Mouse (Mus musculus) brain, embryonic 14.5 days (tissue): ENCODE data around the gene 1810046K07Rik. TPM values are rescaled to one million over a fixed set of nuclear protein-coding genes. Genes with fewer than 3 reads are reported as not detected.

Experiments used
- DNase-seq: peaks from one replicate; pipeline ENCODE4 v3.0.0-alpha.2; 2011; ENCODE audit warnings: low read depth
- CTCF ChIP-seq: fragments of 200-500 bp; IDR thresholded peaks from 2 replicates; pipeline ENCODE4 v1.5.1; 2012; ENCODE audit warnings: inconsistent platforms, mild to moderate bottlenecking, moderate library complexity, borderline replicate concordance; ENCODE audit not compliant: insufficient read depth, insufficient read length; ENCODE audit errors: extremely low read depth
- POLR2A ChIP-seq: fragments of 200-500 bp; IDR thresholded peaks from 2 replicates; pipeline ENCODE4 v1.6.1; 2012; ENCODE audit warnings: mild to moderate bottlenecking, inconsistent platforms, borderline replicate concordance; ENCODE audit not compliant: poor library complexity, insufficient read depth, insufficient read length, severe bottlenecking; ENCODE audit errors: extremely low read depth
- polyA plus RNA-seq: library from polyadenylated mRNA; depleted of rRNA; stranded (reverse); fragments of >200 nt; gene quantifications from 2 replicates; pipeline ENCODE4 v1.2.3, GENCODE M21; 2012; rRNA removed

The 1810046K07Rik gene
- polyA plus RNA-seq, 1 experiment = not detected

DNA sequence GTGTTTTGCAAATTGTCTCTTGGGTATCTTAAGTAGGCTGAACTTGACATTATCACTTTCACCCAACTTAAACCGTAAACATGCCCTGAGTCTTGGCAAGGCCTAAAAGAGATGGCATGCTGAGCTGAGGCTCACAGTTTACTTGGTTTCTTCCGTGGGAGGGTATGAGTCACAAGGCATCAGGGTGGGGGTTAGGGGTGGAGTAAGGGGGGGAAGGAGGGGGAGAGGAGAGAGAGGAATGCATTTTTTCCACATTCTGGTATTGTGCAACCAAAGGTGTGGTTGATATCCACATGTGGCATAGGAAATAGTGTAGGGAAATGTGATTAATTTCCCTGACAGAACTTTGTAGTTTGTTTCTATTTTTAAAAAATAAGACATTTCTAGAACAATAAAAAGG, 42.6 kb downstream of the 1810046K07Rik start:
- DNase-seq = no peak
- TF ChIP-seq POLR2A = no peak
- no peak for TF ChIP-seq CTCF

DNA sequence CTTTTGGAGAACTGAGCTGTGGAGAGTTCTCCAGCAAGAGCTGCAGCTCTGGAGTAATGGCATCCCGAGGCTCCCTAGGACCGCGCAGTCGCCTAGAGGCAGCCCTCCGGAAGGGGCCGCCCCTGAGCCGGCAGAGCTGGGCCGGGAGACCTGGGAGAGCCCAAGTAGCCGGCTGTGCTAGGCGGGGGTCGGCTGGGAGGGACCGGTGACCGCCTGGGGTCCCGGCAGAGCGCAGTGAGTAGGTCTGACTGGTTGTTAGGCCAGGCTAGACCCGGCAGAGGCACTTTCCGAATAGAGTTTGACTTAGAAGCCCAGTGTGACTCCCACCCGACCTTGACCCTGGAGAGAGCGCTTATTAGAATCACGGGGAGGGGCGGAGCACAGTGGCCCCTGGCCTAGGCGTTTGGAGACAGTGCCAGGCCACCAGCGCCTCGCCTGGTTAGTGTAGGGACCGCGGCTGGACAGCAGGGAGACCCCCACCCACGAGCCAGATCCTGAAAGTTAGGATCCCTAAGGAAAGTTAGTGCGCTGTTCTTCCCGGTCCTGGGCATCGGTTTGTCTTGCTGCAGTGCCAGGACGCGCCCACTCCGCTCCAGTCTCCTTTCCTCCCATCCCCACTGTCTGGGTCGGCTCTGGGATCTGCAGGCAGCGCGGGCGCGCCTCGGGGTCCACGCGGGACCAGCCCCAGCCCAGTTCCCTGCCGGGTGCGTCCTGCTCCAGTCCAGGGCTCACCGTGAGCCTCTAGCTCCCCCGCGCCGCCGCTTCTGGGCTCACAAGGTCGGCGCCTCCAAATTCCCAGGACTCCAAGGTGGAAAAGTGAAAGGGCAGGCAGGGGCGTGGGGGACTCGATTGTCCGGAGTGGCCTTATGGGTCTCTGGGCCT, 50.0 kb downstream of the 1810046K07Rik start, which contains the start of gene Colca2:
TSS of gene Colca2 (minus strand) at position 70 of the 882 bp plus-strand sequence.
- TF ChIP-seq POLR2A = 0 out of 2 replicates have a peak, but pooled peaks have one; percentile 10
- TF ChIP-seq CTCF = peak; percentile 38; the same call in 1 of the 2 replicates

DNA sequence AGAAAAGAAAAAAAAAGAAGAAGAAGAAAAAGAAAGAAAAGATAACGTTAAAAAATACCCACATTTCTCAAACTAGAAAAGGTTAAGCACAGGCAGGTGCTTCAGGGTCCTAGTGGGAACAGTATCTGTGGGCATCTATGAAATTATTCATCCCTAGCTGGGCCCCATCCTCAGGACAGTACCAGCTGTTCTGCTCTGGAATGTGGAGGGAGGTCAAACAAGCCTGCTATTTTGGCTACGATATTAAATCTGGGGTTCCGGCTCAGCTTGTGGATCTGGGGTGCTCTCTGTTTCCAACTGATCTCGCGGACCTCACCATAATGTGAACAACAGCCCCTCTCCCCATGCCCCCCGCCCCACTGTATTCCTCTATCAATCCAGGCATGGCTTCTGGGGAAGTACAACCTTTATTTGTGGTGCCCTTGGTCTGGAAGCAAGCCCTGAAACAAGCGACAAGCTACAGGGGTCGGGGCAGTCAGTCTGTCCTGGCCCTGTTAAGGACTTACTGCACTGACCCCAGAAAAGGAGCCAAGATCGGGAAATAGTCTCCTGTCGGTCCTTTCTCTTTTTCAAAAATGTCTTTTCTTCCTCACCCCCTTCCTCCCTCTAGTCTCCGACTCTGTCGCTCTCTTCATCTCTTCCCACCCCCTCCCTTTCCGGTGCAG, 50.8 kb downstream of the 1810046K07Rik start:
- TF ChIP-seq CTCF (no peak), POLR2A (no peak)
- no peak for DNase-seq

More for the DNA sequence above, 50.0 kb downstream of the 1810046K07Rik start, which contains the start of gene Colca2:
- DNase-seq = peak; percentile 84

DNA sequence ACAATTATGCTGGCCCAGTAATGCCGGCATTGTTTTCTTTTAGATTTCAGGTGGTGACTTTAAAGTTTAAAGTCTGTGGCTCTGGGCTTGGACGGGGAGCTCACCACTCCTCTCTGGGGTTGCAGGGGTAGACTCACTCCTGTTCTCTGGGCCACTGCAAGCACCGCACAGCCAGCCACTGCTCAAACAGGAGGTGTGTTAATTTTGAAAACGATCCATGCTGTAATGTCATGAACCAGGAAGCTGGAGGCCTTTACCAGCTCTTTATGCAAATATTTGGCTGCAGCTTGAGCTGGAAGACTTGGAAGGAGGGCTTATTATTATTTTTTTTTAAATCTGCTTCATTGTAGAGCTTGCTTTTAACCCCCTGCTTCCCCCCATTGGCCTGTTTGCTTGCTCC, 54.0 kb downstream of the 1810046K07Rik start:
- TF ChIP-seq CTCF (no peak), POLR2A (no peak)
- no peak for DNase-seq

DNA sequence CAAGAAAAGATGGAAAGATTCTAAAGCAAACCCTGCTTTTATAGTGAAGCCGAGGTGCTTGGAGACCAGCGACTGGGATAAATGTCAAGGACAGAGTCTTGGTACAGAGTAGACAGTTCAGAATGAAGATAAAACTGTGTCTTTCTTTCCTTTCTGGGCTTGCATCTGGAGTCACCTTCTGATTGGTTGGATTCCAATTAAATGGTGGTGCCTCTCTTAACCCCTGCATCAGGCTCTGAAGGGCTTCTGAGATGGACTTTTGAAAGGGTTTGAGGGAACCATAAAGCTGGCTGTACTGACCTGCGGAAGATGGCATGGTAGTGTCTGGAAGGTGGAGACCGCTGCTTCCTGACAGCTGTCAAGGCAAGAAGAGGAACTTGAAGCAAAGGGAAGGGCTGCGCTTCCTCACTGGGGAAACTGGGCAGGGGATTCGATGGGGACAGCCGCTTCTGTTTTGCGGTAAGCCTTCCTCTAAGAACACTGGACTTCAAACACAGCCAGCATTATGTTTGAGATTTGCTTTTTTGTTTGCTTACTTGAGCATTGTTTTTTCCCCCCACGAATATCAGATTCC, 55.0 kb downstream of the 1810046K07Rik start:
- no peak for TF ChIP-seq CTCF
- no peak for DNase-seq

DNA sequence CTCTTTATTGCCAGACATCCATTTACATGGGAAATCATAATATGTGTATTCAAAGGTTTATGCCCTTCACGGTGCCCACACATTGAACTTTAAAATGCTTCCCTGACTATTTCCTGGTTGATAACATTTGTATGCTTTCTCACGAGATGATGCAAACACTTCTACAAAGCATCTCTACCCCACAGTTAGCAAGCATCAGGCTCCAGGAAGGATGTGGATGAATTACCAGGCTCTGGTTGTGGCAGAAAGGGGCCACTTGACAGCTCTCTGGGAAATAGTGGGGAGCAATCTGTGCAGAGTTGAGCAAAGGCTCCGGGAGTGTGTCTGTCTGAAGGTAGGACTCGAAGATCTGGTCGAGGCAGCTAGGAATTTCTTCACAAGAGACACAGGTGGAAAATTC, 56.6 kb downstream of the 1810046K07Rik start:
- no peak for DNase-seq
- TF ChIP-seq POLR2A (no peak), CTCF (no peak)

DNA sequence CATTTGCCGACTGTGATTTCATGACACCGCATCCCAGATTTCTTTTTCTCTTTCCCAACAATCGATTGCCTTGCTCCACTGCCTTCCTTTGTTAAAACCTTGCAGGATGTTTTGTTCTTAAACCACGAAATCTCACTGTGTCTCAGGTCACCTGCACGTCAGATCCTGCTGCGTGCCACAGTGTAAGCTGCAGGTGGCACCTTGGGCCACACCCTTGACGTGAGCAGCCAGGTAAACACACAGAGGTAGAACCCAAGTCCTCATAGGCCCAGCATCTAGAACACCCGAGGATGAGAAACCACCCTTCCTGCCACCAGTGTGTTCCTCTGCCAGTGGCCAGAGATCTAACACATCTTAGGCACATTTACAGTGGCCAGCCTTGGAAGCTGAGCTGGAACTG, 57.6 kb downstream of the 1810046K07Rik start:
- no peak for DNase-seq
- no peak for TF ChIP-seq POLR2A

DNA sequence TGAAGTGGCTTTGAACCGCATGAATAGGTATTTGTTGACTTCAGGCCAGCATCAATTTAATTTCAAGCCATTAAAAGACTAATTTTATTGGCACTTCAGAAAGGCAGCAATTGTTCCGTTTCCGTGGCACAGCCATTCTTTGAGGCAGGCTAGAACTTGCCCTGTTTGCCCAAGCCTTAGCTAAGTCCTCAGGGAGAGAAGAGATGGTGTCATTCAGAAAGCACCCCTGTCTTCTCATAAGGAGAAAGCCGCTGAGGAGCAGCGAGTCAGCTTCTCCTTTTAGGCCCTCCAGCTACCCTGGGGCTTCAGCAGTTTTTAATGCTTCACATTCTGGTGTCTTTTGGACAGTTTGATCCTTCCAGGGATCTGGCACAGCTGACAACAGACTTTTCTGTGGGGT, 59.9 kb downstream of the 1810046K07Rik start:
- no peak for TF ChIP-seq CTCF
- TF ChIP-seq POLR2A = no peak
- DNase-seq = no peak

DNA sequence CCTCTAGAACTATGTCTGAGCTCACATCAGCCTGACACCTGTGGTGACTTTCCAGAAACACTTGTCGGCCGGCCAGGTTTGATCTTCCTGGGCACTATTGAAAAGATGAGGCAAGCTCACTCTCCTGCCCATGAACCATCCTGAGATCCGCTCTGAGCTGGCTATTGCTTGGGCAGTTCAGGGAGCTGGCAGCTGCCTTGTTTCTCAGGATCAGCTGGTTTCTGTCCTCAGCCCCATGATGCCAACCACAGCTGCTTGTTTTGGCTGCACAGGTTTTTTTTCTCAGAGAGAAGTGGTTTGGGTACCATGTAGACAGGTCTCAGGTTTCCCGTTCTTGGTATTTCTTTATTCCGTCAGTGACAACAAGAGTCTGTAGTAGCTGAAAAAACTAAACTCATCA, 70.3 kb downstream of the 1810046K07Rik start:
- TF ChIP-seq CTCF (no peak), POLR2A (no peak)
- no peak for DNase-seq

DNA sequence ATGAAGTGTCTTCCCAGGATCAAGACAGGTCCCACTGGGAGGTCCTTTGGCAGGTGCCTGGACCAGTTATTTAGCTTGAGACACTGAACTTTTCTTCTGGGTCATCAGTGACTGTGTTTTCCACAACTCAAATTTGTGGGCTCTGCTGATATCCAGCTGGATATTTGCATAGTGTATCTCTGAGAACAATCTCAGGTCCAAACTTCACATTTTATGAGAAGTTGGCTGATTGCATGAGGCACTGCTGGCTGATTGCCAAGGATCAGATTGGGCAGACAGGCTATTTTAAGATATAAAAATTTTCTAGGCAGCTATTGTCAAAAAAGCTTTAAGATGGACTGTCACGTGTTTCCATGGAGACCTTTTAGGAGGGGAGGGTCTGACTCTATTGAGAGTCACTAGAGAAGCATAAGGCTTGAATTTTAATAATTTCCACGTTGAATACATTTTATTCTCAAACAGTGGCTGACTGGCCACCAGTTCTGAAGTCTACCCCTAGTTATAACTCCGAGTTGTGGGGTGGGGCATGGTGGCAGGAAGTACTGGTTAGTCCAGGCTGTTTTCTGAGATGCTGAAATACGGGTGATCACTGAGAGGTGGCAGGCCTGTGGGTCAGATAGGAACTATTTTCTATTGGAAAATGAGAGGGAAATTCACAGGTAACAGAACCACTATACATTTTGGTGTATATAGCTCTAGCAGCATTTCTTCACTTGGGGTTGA, 71.8 kb downstream of the 1810046K07Rik start:
- TF ChIP-seq CTCF = no peak
- no peak for TF ChIP-seq POLR2A
- peak; percentile 19 for DNase-seq

Other genes starting within 250 kb of the 1810046K07Rik start
- gene 4833427G06Rik, start 226.8 kb downstream of the 1810046K07Rik start, polyA plus RNA-seq = 0.63 and 0.72 TPM in 2 replicates
- gene Gm32742, start 163.4 kb downstream of the 1810046K07Rik start, polyA plus RNA-seq = 0.01 and 0.04 TPM in 2 replicates
- gene Pou2af1, start 115.2 kb downstream of the 1810046K07Rik start, polyA plus RNA-seq = 0.13 and 0.18 TPM in 2 replicates
- 1.1 and 1.2 TPM in 2 replicates for gene Colca2, start 50.3 kb downstream of the 1810046K07Rik start, polyA plus RNA-seq